Mouse (Mus musculus): ENCODE measurements around the gene Nisch.

DNA sequence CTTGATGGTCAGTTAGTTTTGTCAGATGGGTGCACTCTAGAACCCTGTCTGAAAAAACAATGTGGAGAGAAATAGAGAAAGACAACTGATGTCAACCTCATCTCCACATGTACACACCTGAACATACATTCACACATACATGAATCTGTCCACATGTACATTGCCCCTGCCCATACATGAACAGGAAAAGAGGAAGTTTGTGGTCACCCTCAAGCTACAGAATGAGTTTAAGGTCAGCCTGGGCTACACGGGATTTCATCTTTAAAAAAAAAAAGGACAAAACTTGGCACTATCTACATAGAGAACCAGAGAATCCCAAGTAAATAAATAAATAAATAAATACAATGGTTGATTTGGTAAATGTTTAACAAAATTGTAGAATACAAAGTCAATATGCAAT lies 28.0 kb upstream of the Nisch start:
- TF ChIP-seq POLR2A (IDR thresholded peaks at IDR 0.05; ENCODE audit: low read depth, low read length) = no peak
- no peak for TF ChIP-seq CTCF (IDR thresholded peaks at IDR 0.05; ENCODE audit: borderline replicate concordance, insufficient read depth, low read length)
